Mouse (Mus musculus) brain, embryonic 14.5 days (tissue): ENCODE results near the gene Exoc3l.

Experiments
- CTCF ChIP-seq: fragments of 200-500 bp; IDR thresholded peaks from 2 replicates; pipeline ENCODE4 v1.5.1; 2012; ENCODE audit warnings: inconsistent platforms, mild to moderate bottlenecking, moderate library complexity, borderline replicate concordance; ENCODE audit not compliant: insufficient read depth, insufficient read length; ENCODE audit errors: extremely low read depth
- POLR2A ChIP-seq: fragments of 200-500 bp; IDR thresholded peaks from 2 replicates; pipeline ENCODE4 v1.6.1; 2012; ENCODE audit warnings: mild to moderate bottlenecking, inconsistent platforms, borderline replicate concordance; ENCODE audit not compliant: poor library complexity, insufficient read depth, insufficient read length, severe bottlenecking; ENCODE audit errors: extremely low read depth

GRCm38 (mm10) chr8:105278911-105279334 is 17.0 kb downstream of the Exoc3l start:
- no peak for TF ChIP-seq POLR2A
- TF ChIP-seq CTCF: no peak
